Mouse (Mus musculus): ENCODE measurements around the gene Casq2. TPM values are rescaled to one million over a fixed set of nuclear protein-coding genes. Genes with fewer than 3 reads are reported as not detected.

Gene Casq2
- polyA plus RNA-seq, 1 experiment from 2014 or later, result 0.95 TPM

DNA sequence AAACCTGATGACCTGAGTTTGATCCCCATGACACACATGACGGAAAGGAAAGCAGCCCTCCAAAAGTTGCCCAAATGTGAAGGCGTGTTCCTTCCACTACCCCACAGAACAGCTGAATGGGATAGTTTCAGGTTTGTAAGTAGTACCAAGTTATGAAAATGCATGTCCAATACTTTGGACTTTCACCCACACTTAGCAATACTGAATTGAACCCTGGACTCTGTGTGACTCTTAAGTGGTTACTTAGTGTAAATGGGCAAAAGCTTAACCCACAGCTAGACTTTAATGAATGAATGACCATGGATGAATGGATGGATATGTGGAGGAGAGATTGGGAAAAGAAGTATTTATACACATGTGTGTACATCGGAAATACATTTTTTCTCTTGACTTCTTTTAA, 8.6 kb downstream of the Casq2 start:
- ATAC-seq (replicated peaks; ENCODE audit: low FRiP score) (no peak), DNase-seq (ENCODE audit: low spot score) (no peak)
- Histone ChIP-seq H3K9me3 (ENCODE audit: control insufficient read depth, low read length) (no peaks in the 10 kb centered on the region), H3K4me3 (ENCODE audit: low read depth, low read length) (no peak overlapping the region), H3K36me3 (ENCODE audit: control insufficient read depth, insufficient read depth, low read length) (no peaks in the 10 kb centered on the region), H3K9ac (ENCODE audit: low read depth, low read length) (no peak overlapping the region), H3K27me3 (replicated peaks; ENCODE audit: control insufficient read depth, insufficient read depth, low read length) (no peaks in the 10 kb centered on the region), H3K4me1 (replicated peaks; ENCODE audit: control insufficient read depth, insufficient read depth, low read length) (no peaks in the 10 kb centered on the region), H3K27ac (ENCODE audit: low read depth, low read length) (no peak overlapping the region), H3K4me2 (no peak overlapping the region)
- 85% methylated on average over 3 of the region's 3 CpGs for WGBS

GRCm38 (mm10) chr3:102095412-102095811, 9.2 kb downstream of the Casq2 start:
- Histone ChIP-seq H3K27ac (ENCODE audit: low read depth, low read length) (no peak overlapping the region), H3K4me2 (no peak overlapping the region), H3K27me3 (replicated peaks; ENCODE audit: control insufficient read depth, insufficient read depth, low read length) (no peaks in the 10 kb centered on the region), H3K9ac (ENCODE audit: low read depth, low read length) (no peak overlapping the region), H3K9me3 (ENCODE audit: control insufficient read depth, low read length) (no peaks in the 10 kb centered on the region), H3K4me3 (ENCODE audit: low read depth, low read length) (no peak overlapping the region), H3K4me1 (replicated peaks; ENCODE audit: control insufficient read depth, insufficient read depth, low read length) (no peaks in the 10 kb centered on the region), H3K36me3 (ENCODE audit: control insufficient read depth, insufficient read depth, low read length) (no peaks in the 10 kb centered on the region)
- no peak for DNase-seq (ENCODE audit: low spot score)
- ATAC-seq (replicated peaks; ENCODE audit: low FRiP score), result no peak
- WGBS, result 80% methylated on average over 5 of the region's 5 CpGs

- Histone ChIP-seq H3K4me1 (replicated peaks; ENCODE audit: control insufficient read depth, insufficient read depth, low read length) (no peaks in the 10 kb centered on the region), H3K27ac (ENCODE audit: low read depth, low read length) (no peak overlapping the region), H3K36me3 (ENCODE audit: control insufficient read depth, insufficient read depth, low read length) (no peaks in the 10 kb centered on the region), H3K4me3 (ENCODE audit: low read depth, low read length) (no peak overlapping the region), H3K9ac (ENCODE audit: low read depth, low read length) (no peak overlapping the region), H3K4me2 (no peak overlapping the region), H3K9me3 (ENCODE audit: control insufficient read depth, low read length) (no peaks in the 10 kb centered on the region), H3K27me3 (replicated peaks; ENCODE audit: control insufficient read depth, insufficient read depth, low read length) (no peaks in the 10 kb centered on the region)
- 81% methylated on average over 8 of the region's 8 CpGs for WGBS
- no peak for ATAC-seq (replicated peaks; ENCODE audit: low FRiP score)
- DNase-seq (ENCODE audit: low spot score), result no peak
Observed at GRCm38 (mm10) chr3:102096366-102096765, 10.2 kb downstream of the Casq2 start.

GRCm38 (mm10) chr3:102096976-102097375, 10.8 kb downstream of the Casq2 start:
- 73% methylated on average over 2 of the region's 2 CpGs for WGBS
- no peak for DNase-seq (ENCODE audit: low spot score)

GRCm38 (mm10) chr3:102099242-102099641, 13.0 kb downstream of the Casq2 start:
- ATAC-seq (replicated peaks; ENCODE audit: low FRiP score), result no peak
- no peak for DNase-seq (ENCODE audit: low spot score)
- Histone ChIP-seq H3K4me2 (no peak overlapping the region), H3K4me3 (ENCODE audit: low read depth, low read length) (no peak overlapping the region), H3K27ac (ENCODE audit: low read depth, low read length) (no peak overlapping the region), H3K9me3 (ENCODE audit: control insufficient read depth, low read length) (no peaks in the 10 kb centered on the region), H3K36me3 (ENCODE audit: control insufficient read depth, insufficient read depth, low read length) (no peaks in the 10 kb centered on the region), H3K27me3 (replicated peaks; ENCODE audit: control insufficient read depth, insufficient read depth, low read length) (no peaks in the 10 kb centered on the region), H3K4me1 (replicated peaks; ENCODE audit: control insufficient read depth, insufficient read depth, low read length) (no peaks in the 10 kb centered on the region), H3K9ac (ENCODE audit: low read depth, low read length) (no peak overlapping the region)
- 59% methylated on average over 9 of the region's 10 CpGs for WGBS

More at GRCm38 (mm10) chr3:102096976-102097375, 10.8 kb downstream of the Casq2 start:
- Histone ChIP-seq H3K4me3 (ENCODE audit: low read depth, low read length) (no peak overlapping the region), H3K4me2 (no peak overlapping the region), H3K36me3 (ENCODE audit: control insufficient read depth, insufficient read depth, low read length) (no peaks in the 10 kb centered on the region), H3K9me3 (ENCODE audit: control insufficient read depth, low read length) (no peaks in the 10 kb centered on the region), H3K4me1 (replicated peaks; ENCODE audit: control insufficient read depth, insufficient read depth, low read length) (no peaks in the 10 kb centered on the region), H3K27ac (ENCODE audit: low read depth, low read length) (no peak overlapping the region), H3K27me3 (replicated peaks; ENCODE audit: control insufficient read depth, insufficient read depth, low read length) (no peaks in the 10 kb centered on the region), H3K9ac (ENCODE audit: low read depth, low read length) (no peak overlapping the region)
- ATAC-seq (replicated peaks; ENCODE audit: low FRiP score), result no peak

- H3K27me3 ChIP-seq (replicated peaks; ENCODE audit: control insufficient read depth, insufficient read depth, low read length), result no peaks in the 10 kb centered on the region
- H3K4me2 ChIP-seq, result no peak overlapping the region
- H3K9me3 ChIP-seq (ENCODE audit: control insufficient read depth, low read length), result no peaks in the 10 kb centered on the region
- 79% methylated on average over 3 of the region's 3 CpGs for WGBS
- ATAC-seq (replicated peaks; ENCODE audit: low FRiP score) (no peak), DNase-seq (ENCODE audit: low spot score) (no peak)
- H3K36me3 ChIP-seq (ENCODE audit: control insufficient read depth, insufficient read depth, low read length), result no peaks in the 10 kb centered on the region
- H3K4me1 ChIP-seq (replicated peaks; ENCODE audit: control insufficient read depth, insufficient read depth, low read length), result no peaks in the 10 kb centered on the region
- H3K9ac ChIP-seq (ENCODE audit: low read depth, low read length), result no peak overlapping the region
- H3K27ac ChIP-seq (ENCODE audit: low read depth, low read length), result no peak overlapping the region
- no peak overlapping the region for H3K4me3 ChIP-seq (ENCODE audit: low read depth, low read length)
Observed at GRCm38 (mm10) chr3:102099793-102100192, 13.6 kb downstream of the Casq2 start.

DNA sequence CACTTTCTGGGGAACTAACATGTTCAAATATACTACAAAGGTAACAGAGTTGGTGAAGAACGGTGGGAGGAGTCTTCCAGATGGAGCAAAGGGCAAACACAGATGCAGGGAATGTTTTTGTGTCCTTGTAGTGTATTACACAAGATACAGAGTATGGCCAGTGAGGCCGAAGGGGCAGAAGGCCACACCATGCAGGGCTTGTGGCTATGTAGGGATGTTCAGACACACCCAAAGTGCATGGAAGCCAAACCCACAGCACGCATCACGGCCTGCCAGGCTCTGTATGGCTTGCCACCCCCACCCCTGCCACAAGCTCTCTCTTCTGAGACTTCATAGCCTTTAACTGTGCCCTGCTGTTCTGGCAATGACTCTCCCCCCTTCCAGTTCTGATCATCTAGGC, 15.2 kb downstream of the Casq2 start:
- H3K9ac ChIP-seq (ENCODE audit: low read depth, low read length), result no peak overlapping the region
- DNase-seq (ENCODE audit: low spot score) (no peak), ATAC-seq (replicated peaks; ENCODE audit: low FRiP score) (no peak)
- no peaks in the 10 kb centered on the region for H3K9me3 ChIP-seq (ENCODE audit: control insufficient read depth, low read length)
- H3K4me3 ChIP-seq (ENCODE audit: low read depth, low read length), result no peak overlapping the region
- no peaks in the 10 kb centered on the region for H3K27me3 ChIP-seq (replicated peaks; ENCODE audit: control insufficient read depth, insufficient read depth, low read length)
- H3K4me2 ChIP-seq, result no peak overlapping the region
- H3K27ac ChIP-seq (ENCODE audit: low read depth, low read length), result no peak overlapping the region
- no peaks in the 10 kb centered on the region for H3K36me3 ChIP-seq (ENCODE audit: control insufficient read depth, insufficient read depth, low read length)
- no peaks in the 10 kb centered on the region for H3K4me1 ChIP-seq (replicated peaks; ENCODE audit: control insufficient read depth, insufficient read depth, low read length)
- WGBS, result 77% methylated on average over 4 of the region's 4 CpGs

DNA sequence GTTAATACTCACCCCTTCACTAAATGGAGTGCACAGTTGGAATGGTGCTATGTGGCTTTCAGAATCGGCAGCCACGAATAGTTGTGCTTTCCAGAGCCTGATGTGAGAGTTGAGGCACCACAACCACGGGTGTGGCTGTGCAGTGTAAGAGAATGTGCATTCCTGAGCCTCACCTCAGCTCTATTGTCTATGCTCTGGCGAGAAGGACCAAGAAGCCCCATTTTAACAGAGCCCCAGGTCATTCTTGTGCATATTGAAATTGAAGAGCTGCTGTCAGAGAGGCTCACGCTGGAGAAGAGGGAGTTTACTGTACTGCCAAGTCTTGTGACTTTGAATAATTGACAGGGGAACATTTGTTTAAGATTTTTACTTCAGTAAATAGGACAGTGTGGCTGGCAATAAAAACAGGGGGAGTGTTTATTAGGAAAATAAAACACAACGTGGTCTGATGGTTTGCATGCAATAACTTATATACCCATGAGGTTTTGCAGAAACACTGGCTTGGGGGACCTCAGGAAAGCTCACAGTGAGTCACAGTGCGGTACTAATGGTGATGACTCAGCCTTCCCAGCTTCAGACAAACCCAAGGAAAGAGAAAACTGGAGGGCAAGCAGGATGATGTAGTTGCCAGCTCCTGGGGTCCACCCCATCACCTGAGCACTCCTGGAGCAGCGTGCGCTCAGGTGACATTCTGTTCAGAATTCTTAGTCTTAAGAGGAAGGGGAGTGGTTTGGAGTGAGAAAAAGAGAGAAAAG, 17.8 kb downstream of the Casq2 start:
- no peak for ATAC-seq (replicated peaks; ENCODE audit: low FRiP score)

GRCm38 (mm10) chr3:102108201-102108600, 22.0 kb downstream of the Casq2 start:
- 85% methylated on average over 3 of the region's 3 CpGs for WGBS
- ATAC-seq (replicated peaks; ENCODE audit: low FRiP score), result no peak
- Histone ChIP-seq H3K36me3 (ENCODE audit: control insufficient read depth, insufficient read depth, low read length) (no peaks in the 10 kb centered on the region), H3K9me3 (ENCODE audit: control insufficient read depth, low read length) (no peaks in the 10 kb centered on the region), H3K27ac (ENCODE audit: low read depth, low read length) (no peak overlapping the region), H3K4me3 (ENCODE audit: low read depth, low read length) (no peak overlapping the region), H3K4me2 (no peak overlapping the region), H3K4me1 (replicated peaks; ENCODE audit: control insufficient read depth, insufficient read depth, low read length) (no peaks in the 10 kb centered on the region), H3K9ac (ENCODE audit: low read depth, low read length) (no peak overlapping the region), H3K27me3 (replicated peaks; ENCODE audit: control insufficient read depth, insufficient read depth, low read length) (no peaks in the 10 kb centered on the region)
- no peak for DNase-seq (ENCODE audit: low spot score)

More for the DNA sequence above, 17.8 kb downstream of the Casq2 start:
- no peaks in the 10 kb centered on the region for H3K9me3 ChIP-seq (ENCODE audit: control insufficient read depth, low read length)
- no peak overlapping the region for H3K4me2 ChIP-seq
- no peaks in the 10 kb centered on the region for H3K4me1 ChIP-seq (replicated peaks; ENCODE audit: control insufficient read depth, insufficient read depth, low read length)
- H3K36me3 ChIP-seq (ENCODE audit: control insufficient read depth, insufficient read depth, low read length), result no peaks in the 10 kb centered on the region
- DNase-seq (ENCODE audit: low spot score), result no peak
- no peaks in the 10 kb centered on the region for H3K27me3 ChIP-seq (replicated peaks; ENCODE audit: control insufficient read depth, insufficient read depth, low read length)
- no peak overlapping the region for H3K27ac ChIP-seq (ENCODE audit: low read depth, low read length)
- H3K9ac ChIP-seq (ENCODE audit: low read depth, low read length), result no peak overlapping the region
- 73% methylated on average over 9 of the region's 9 CpGs for WGBS
- H3K4me3 ChIP-seq (ENCODE audit: low read depth, low read length), result no peak overlapping the region
